Mouse (Mus musculus): ENCODE results near the gene Clic6.

DNA sequence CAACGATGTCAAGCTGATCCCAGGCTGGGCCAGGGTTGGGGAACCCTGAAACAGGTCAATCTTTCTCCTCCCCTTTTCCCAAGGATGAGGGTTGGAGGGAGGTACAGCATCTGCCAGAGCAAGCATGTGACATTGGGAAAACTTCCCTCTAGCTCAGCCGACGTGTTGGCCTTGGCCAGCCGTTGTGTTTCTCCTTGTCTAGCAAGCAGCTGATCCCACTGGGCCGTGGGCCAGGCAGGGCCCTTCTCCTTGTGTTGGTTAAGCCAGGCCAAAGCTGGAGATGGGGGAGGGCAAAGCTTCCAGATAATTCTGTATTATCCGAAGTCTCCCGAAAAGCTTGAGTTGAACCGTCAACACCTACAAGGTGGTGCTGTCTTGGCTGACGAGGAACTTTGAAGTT, 30.6 kb downstream of the Clic6 start:
- TF ChIP-seq CTCF (IDR thresholded peaks at IDR 0.05; ENCODE audit: extremely low read depth, insufficient read depth, insufficient read length, insufficient replicate concordance) (no peak), POLR2A (IDR thresholded peaks at IDR 0.05; ENCODE audit: low read depth, low read length) (no peak)
